Mouse (Mus musculus) midbrain, embryonic 10.5 days (tissue): ENCODE measurements around the gene Ubr2. TPM values are rescaled to one million over a fixed set of nuclear protein-coding genes. Genes with fewer than 3 reads are reported as not detected.

Experiments
- DNase-seq: peaks from one replicate; pipeline ENCODE4 v3.0.0-alpha.2; 2017; ENCODE audit warnings: low spot score
- H3K27ac ChIP-seq: fragments of 300-500 bp; sonication (generic); replicated peaks from 2 replicates; pipeline ENCODE4 v1.5.1; 2016; ENCODE audit warnings: mild to moderate bottlenecking
- H3K27me3 ChIP-seq: fragments of 300-500 bp; sonication (generic); 2 replicates; pipeline ENCODE4 v1.6.1; 2016; ENCODE audit warnings: low read depth, mild to moderate bottlenecking; ENCODE audit not compliant: poor library complexity, severe bottlenecking
- H3K36me3 ChIP-seq: fragments of 300-500 bp; sonication (generic); 2 replicates; pipeline ENCODE4 v1.6.1; 2016; ENCODE audit warnings: mild to moderate bottlenecking, moderate library complexity
- H3K4me1 ChIP-seq: fragments of 300-500 bp; sonication (generic); 2 replicates; pipeline ENCODE4 v1.6.1; 2016
- H3K4me3 ChIP-seq: fragments of 300-500 bp; sonication (generic); 2 replicates; pipeline ENCODE4 v1.5.1; 2016; ENCODE audit warnings: mild to moderate bottlenecking, moderate library complexity
- H3K9me3 ChIP-seq: fragments of 300-500 bp; sonication (generic); replicated peaks from 2 replicates; pipeline ENCODE4 v1.6.1; 2016; ENCODE audit warnings: mild to moderate bottlenecking
- whole genome bisulfite sequencing: fragments of 180-500 bp; shearing (Covaris S2); methylation state at CpG from one replicate; pipeline ENCODE4 v1.1.7; 2016; 5-methylcytosine and 5-hydroxymethylcytosine counted together
- polyA plus RNA-seq: library from polyadenylated mRNA; unstranded; fragments of >200 nt; fragmentation: Nextera tagmentation; extraction: Ambion mirVana; gene quantifications from 2 replicates; pipeline ENCODE4 v1.2.1, GENCODE M21; 2016

Gene Ubr2
- polyA plus RNA-seq, 1 experiment from 2014 or later: 15.5 TPM

DNA sequence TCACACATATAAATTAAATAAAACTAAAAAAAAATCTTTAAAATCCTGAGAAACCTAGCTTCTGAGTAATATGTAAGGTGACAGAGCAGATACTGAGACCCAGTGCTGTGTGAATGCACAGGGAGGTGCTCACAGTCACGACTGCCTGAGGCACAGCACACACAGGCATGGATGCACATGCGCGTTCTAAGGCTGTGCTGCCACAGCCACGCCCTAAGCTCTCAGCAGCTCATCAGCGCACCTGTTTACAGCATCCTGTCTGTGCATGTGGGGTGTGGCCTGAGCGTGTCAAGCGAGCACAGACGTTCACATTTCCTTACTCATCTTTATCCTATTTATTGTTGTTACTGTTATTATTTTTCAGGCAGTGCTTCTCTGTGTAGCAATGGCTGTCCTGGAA, 69.9 kb downstream of the Ubr2 start:
- WGBS: 95% methylated on average over 8 of the region's 8 CpGs
- H3K4me3 ChIP-seq: no peak overlapping the region
- H3K27ac ChIP-seq: no peak overlapping the region
- peaks cover 100% of the 10 kb centered on the region for H3K36me3 ChIP-seq
- H3K9me3 ChIP-seq: no peaks in the 10 kb centered on the region
- DNase-seq: no peak
- H3K27me3 ChIP-seq: no peaks in the 10 kb centered on the region
- H3K4me1 ChIP-seq: no peaks in the 10 kb centered on the region

DNA sequence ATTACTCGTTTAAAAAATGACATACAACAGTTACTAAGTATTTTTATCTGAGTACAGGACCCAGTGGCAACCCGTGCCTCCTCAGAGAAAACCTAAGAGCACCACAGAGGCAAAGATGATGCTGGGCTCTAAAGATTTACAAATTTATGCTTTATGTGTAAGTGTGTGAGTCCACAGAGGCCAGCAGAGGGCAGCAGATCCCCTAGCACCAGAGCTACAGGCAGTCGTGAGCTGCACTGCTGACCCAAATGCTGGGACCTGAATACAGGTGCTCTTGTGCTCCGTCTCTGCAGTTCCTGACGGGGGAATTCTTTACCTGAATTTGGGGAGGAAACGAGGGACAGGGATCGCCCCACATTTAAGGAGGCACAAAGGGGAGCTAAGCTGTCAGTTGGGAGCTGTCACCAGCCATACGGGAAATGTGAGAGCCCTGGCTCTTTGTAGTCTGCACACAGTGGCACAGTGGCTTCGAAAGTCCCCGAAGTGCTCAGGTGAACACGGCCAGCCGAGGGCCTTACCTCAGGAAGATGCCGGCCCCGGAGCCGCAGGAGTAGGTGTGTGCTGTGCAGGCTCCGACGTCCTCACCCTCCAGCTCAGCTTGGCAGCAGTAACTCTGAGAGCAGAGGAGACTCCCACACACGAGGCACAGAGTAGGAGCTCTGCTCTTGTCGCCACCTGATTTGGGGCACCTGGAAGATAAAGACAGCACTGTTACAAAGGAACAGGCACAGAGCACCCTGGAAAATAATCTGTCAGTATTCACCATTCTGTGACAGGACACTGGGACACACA, 76.6 kb downstream of the Ubr2 start:
- H3K9me3 ChIP-seq: no peaks in the 10 kb centered on the region
- no peak overlapping the region for H3K4me3 ChIP-seq
- no peak overlapping the region for H3K27ac ChIP-seq
- H3K4me1 ChIP-seq: no peaks in the 10 kb centered on the region
- DNase-seq: peak; percentile 57
- peaks cover 100% of the 10 kb centered on the region for H3K36me3 ChIP-seq
- 85% methylated on average over 19 of the region's 19 CpGs for WGBS
- H3K27me3 ChIP-seq: no peaks in the 10 kb centered on the region

DNA sequence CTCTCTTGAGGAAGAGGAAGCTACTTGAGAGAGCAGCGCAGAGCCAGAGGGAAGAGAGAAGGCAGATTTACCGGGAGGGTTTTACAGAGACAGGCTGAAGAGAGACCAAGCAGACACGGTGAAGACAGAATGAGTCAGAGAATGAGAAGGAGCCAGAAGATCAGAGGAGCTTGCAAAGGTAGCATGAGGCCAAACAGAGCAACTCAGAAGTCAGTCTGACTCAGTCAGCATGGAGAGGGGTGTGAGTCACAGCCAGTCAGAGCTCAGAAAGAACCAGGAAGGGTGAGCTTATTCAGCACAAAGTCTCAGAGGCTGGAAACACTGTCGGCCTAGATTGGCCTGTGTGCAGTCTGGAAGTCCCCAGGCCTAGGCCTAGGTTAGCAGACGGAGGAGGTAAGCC, 77.4 kb downstream of the Ubr2 start:
- 94% methylated on average over 5 of the region's 5 CpGs for WGBS
- no peaks in the 10 kb centered on the region for H3K27me3 ChIP-seq
- H3K4me3 ChIP-seq: no peak overlapping the region
- no peaks in the 10 kb centered on the region for H3K4me1 ChIP-seq
- no peak overlapping the region for H3K27ac ChIP-seq
- H3K36me3 ChIP-seq: peaks cover 100% of the 10 kb centered on the region
- H3K9me3 ChIP-seq: no peaks in the 10 kb centered on the region
- no peak for DNase-seq

DNA sequence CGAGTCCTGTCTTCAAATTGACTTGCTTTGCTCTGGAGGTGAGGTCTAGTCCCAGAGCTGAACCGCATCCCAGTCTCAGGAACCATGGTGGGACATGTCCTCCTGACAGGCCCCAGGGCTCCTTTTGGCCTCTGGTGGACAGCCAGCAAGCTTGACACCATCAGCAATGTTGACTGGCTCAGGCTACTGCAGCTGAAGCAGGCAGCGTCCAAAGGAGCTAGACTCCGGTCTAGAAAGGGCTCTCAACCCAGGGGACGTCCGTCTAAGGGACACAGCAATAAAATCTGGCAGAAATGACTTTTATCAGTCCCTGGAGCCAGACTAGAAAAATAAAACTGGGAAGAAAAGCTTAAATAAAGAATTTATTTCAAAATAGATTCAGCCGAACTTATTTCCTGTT, 80.5 kb downstream of the Ubr2 start:
- no peaks in the 10 kb centered on the region for H3K27me3 ChIP-seq
- peaks cover 73% of the 10 kb centered on the region for H3K36me3 ChIP-seq
- H3K9me3 ChIP-seq: no peaks in the 10 kb centered on the region
- 0 out of 2 replicates have a peak, but pooled peaks cover 2% of the 10 kb centered on the region for H3K4me1 ChIP-seq
- 93% methylated on average over 7 of the region's 7 CpGs for WGBS
- no peak overlapping the region for H3K4me3 ChIP-seq
- no peak for DNase-seq
- H3K27ac ChIP-seq: no peak overlapping the region

DNA sequence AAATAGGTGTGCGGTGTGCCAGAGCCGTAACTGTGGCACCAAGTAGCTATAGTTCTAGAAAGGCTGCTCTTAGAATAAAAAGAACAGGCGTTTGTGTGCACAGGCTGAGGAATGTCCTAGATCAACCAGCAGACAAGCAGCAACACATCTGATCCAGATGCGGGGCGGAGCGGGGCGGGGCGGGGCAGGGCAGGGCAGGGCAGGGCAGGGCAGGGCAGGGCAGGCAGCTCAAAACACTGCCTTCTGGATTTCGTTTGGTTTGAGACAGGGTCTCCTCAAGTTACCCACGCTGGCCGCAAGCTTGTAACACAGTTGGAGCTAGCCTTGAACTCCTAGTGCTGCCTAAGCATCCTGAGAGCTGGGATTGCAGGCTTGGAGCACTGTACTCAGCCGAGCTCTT, 81.1 kb downstream of the Ubr2 start:
- Histone ChIP-seq H3K4me1 (0 out of 2 replicates have a peak, but pooled peaks cover 2% of the 10 kb centered on the region), H3K27me3 (no peaks in the 10 kb centered on the region), H3K9me3 (no peaks in the 10 kb centered on the region), H3K36me3 (peaks cover 67% of the 10 kb centered on the region), H3K27ac (no peak overlapping the region), H3K4me3 (no peak overlapping the region)
- no peak for DNase-seq
- 89% methylated on average over 12 of the region's 12 CpGs for WGBS

DNA sequence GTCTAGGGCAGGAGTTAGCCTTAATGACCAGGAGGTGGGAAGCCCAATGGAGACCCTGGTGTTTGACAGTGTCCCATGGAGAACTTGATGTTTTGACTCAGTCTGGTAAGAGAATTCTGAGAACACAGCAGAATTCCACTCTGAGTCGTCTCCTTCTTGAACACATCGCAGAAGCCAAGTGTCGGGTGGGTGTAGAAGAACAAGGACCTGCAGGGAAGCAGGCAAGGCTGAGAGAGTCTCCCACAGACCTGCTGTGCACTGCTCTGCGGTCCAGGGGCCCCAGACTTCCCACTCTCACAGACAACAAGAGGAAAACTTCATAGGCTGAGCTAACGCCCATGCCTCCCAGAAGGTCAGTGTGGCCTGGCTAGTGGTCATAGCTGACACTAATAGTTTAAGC, 82.6 kb downstream of the Ubr2 start:
- 94% methylated on average over 5 of the region's 5 CpGs for WGBS
- peaks cover 52% of the 10 kb centered on the region for H3K36me3 ChIP-seq
- no peak for DNase-seq
- no peaks in the 10 kb centered on the region for H3K9me3 ChIP-seq
- no peak overlapping the region for H3K4me3 ChIP-seq
- peaks cover 8% of the 10 kb centered on the region; the same call in 1 of the 2 replicates for H3K4me1 ChIP-seq
- no peak overlapping the region for H3K27ac ChIP-seq
- no peaks in the 10 kb centered on the region for H3K27me3 ChIP-seq

DNA sequence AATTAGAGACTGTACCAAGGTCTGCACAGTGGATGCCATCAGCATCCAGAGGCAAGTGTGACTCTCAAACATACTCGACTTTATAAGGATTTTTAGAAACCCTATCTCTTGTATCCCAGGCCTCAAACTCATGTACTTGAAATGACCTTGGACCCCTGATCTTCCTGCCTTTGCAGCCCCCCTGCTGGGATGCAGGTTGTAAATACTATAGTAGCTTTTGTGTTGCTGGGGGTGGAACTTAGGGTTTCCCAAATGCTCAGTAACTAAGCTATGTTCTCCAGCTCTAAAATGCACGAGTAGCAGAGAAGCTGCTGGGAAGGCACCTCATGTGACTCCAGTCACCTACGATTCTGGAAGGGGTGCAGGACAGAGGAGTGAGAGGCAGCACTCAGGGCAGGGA, 83.4 kb downstream of the Ubr2 start:
- peaks cover 44% of the 10 kb centered on the region for H3K36me3 ChIP-seq
- H3K27ac ChIP-seq: no peak overlapping the region
- no peaks in the 10 kb centered on the region for H3K9me3 ChIP-seq
- no peaks in the 10 kb centered on the region for H3K27me3 ChIP-seq
- H3K4me1 ChIP-seq: peaks cover 9% of the 10 kb centered on the region; the same call in 1 of the 2 replicates
- WGBS: 80% methylated on average over 3 of the region's 3 CpGs
- DNase-seq: no peak
- H3K4me3 ChIP-seq: no peak overlapping the region

DNA sequence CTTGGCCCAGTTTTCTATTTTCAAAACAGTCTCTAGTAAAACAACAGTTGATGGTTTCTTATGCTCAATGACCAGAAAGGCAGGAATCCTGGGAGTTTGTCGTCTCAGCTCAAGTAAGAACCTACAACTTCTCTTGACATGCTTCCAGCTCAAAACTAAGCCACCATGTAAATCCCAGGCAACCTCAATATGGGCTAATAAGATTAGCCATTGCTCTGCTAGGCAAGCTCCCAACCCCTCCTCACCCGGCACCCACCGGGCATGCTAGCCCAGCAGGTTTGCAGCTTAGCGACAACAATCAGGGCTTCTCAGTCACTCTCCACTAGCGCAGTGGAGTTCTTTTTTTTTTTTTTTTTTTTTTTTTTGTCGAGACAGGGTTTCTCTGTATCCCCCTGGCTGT, 84.2 kb downstream of the Ubr2 start:
- Histone ChIP-seq H3K4me1 (peaks cover 9% of the 10 kb centered on the region; the same call in 1 of the 2 replicates), H3K27me3 (no peaks in the 10 kb centered on the region), H3K9me3 (no peaks in the 10 kb centered on the region), H3K36me3 (peaks cover 36% of the 10 kb centered on the region), H3K27ac (no peak overlapping the region), H3K4me3 (no peak overlapping the region)
- 48% methylated on average over 6 of the region's 6 CpGs for WGBS
- DNase-seq: no peak

DNA sequence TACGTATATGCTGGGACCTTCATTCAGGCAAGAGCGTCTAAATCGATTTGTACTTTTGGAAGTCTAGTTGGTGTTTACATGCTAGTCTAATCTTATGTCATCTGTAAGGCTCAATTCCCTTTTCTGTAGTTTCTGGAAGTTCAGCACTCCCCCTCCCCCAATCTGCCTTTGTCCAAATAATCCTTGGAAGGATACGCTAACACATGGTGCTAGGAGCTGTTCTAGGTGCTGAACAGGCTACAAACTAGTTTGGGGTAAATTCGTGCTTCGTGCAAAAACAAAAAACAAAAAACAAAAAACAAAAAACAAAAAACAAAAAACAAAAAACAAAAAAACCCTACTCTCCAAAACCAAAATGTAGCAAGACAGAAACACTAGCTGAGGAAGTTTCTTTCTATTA, 89.5 kb downstream of the Ubr2 start:
- H3K36me3 ChIP-seq: no peaks in the 10 kb centered on the region
- DNase-seq: no peak
- H3K27ac ChIP-seq: no peak overlapping the region
- H3K4me1 ChIP-seq: peaks cover 20% of the 10 kb centered on the region; the same call in 1 of the 2 replicates
- no peak overlapping the region for H3K4me3 ChIP-seq
- 66% methylated on average over 6 of the region's 6 CpGs for WGBS
- no peaks in the 10 kb centered on the region for H3K9me3 ChIP-seq
- no peaks in the 10 kb centered on the region for H3K27me3 ChIP-seq

DNA sequence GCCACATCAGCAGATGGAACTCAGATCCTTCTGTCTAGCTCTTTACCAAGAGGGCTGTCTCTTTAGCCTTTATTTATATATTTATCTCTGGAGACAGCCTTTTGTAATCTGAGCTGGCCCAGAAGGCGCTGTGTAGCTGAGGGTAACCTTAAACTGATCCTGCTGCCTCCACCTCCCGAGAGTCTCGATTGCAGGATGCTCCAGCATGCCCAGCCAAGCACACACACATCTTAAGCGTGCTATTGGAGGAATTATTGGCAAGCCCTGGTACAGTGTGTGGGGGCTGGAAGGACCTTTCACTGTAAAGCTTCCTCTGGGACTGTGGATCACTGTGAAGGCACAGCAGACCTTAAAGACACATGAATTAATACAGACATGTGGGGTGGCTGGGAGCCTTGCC, 91.4 kb downstream of the Ubr2 start:
- H3K36me3 ChIP-seq: no peaks in the 10 kb centered on the region
- peaks cover 33% of the 10 kb centered on the region for H3K4me1 ChIP-seq
- no peak overlapping the region for H3K27ac ChIP-seq
- DNase-seq: no peak
- H3K27me3 ChIP-seq: no peaks in the 10 kb centered on the region
- no peak overlapping the region for H3K4me3 ChIP-seq
- no peaks in the 10 kb centered on the region for H3K9me3 ChIP-seq
- 49% methylated on average over 4 of the region's 4 CpGs for WGBS

DNA sequence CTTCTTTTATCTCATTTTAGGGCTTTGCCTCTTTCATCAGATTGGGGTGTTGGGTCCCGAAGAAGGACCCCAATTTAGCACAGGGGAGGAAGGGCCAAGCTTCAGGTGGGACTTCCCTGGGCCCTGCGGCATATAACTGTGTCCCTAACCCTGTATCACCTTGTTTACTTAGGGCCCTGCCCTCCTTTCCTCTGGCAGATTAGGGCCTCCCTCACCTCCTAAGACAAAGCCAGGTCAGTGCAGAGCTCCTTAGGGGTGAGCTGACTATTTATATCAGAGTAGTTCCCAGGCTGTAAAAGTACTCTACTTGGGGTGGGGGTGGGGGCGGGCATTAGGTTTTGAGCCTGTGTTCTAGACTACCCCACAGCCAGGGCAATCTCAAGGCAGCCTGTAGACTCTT, 95.2 kb downstream of the Ubr2 start:
- 59% methylated on average over 3 of the region's 3 CpGs for WGBS
- Histone ChIP-seq H3K9me3 (no peaks in the 10 kb centered on the region), H3K4me1 (peaks cover 46% of the 10 kb centered on the region), H3K36me3 (no peaks in the 10 kb centered on the region), H3K27ac (0 out of 2 replicates have a peak overlapping the region, but pooled peaks have one; percentile 9), H3K27me3 (no peaks in the 10 kb centered on the region), H3K4me3 (no peak overlapping the region)
- no peak for DNase-seq

DNA sequence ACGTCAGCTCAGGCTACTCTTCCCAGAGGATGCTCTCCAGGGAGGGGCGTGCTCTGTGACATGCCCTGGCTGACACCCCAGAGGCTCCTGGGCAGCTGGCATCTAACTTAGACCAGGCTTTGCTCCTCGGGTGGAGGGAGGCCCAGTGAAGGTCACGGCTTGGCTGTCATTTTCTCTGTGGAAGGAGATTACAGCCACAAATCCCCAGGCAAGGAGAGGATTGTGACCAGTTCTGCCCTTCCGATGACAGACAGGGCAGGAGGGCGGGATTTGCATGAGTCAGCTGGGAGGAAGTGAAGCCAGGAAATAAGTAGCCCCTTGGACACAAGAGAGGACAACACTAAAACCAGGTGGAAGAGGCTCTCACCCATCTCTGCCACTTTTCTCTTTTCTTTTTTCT, 98.0 kb downstream of the Ubr2 start:
- H3K27me3 ChIP-seq: no peaks in the 10 kb centered on the region
- 41% methylated on average over 6 of the region's 6 CpGs for WGBS
- H3K4me3 ChIP-seq: no peak overlapping the region
- no peaks in the 10 kb centered on the region for H3K36me3 ChIP-seq
- peaks cover 34% of the 10 kb centered on the region for H3K4me1 ChIP-seq
- no peak for DNase-seq
- H3K9me3 ChIP-seq: no peaks in the 10 kb centered on the region
- H3K27ac ChIP-seq: 0 out of 2 replicates have a peak overlapping the region, but pooled peaks have one; percentile 29

DNA sequence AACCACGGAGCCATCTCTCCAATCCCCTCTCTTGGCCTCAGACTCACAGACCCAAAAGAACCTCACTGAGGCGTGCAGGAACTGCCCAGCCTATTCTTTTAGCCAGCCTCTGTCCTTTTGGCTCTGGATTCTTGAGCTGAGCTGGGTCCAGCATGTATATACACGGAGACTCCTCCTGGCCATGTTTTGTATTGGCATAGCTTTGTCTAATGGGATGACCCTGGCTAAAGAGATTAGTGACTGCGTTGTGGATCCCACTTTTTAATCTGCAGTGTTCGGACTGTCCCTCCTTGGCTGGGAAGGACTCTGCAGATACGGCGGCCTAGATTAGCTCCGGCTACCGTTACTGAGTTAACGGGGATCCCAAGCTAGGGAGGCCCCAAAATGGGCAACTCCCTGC, 100.2 kb downstream of the Ubr2 start, which contains the start of gene Prph2:
Prph2 (plus strand) TSS at position 274 of the 400 bp plus-strand sequence.
- Histone ChIP-seq H3K36me3 (no peaks in the 10 kb centered on the region), H3K9me3 (no peaks in the 10 kb centered on the region), H3K4me1 (peaks cover 26% of the 10 kb centered on the region), H3K27me3 (no peaks in the 10 kb centered on the region), H3K4me3 (no peak within 1 kb of the TSS), H3K27ac (no peak within 1 kb of the TSS)
- no peak for DNase-seq
- WGBS: 81% methylated on average over 10 of the region's 10 CpGs
